Mouse (Mus musculus) stomach, postnatal 0 days (tissue): ENCODE data around the gene Nfyb.

Experiments used
- CTCF ChIP-seq: IDR thresholded peaks from 2 replicates; pipeline ENCODE4 v1.5.1; 2016; ENCODE audit warnings: antibody characterized with exemption, low read depth, mild to moderate bottlenecking, moderate library complexity
- EP300 ChIP-seq: optimal IDR thresholded peaks from 2 replicates; pipeline ENCODE3; 2016; ENCODE audit warnings: antibody characterized with exemption

GRCm38 (mm10) chr10:82699296-82699941 lies 64.5 kb downstream of the Nfyb start:
- TF ChIP-seq CTCF: peak; percentile 23; the same call in 1 of the 2 replicates
- no peak for TF ChIP-seq EP300
